Mouse (Mus musculus): ENCODE measurements around the gene Pink1.

DNA sequence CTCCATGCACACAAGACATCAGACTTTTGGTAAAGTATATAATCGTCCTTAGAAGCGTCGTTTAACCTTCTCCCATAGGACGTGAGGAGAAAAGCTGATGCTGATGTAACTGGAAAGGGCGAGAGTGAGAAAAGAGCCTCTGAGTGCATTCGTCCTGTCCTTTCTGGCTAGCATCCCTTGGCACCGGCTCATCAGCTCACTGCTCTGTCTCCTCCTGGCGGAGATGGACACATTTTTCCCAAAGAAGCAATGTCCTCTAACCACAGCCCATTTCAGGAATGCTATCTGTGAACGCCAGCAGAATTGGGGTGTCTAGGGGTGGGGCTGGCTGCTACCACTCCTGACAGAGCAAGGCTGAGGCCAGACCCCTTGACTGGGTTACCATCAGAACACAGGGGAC, 5.5 kb upstream of the Pink1 start:
- TF ChIP-seq CTCF (IDR thresholded peaks at IDR 0.05; ENCODE audit: control insufficient read depth, insufficient read depth, insufficient read length) (no peak), USF1 (IDR thresholded peaks at IDR 0.05; ENCODE audit: low read depth) (no peak)
